Mouse (Mus musculus): ENCODE data around the gene Haus6.
"Not testable (repeated sequence)": the region's sequence is repeated elsewhere in the genome, so short reads cannot be mapped to it uniquely, and the experiment has no call there.

Haus6 gene

GRCm38 (mm10) chr4:86611524-86612288 is at the start of gene Haus6:
Gene Haus6 (minus strand): TSS chr4:86612055.
- DNase-seq = peak; percentile 96

GRCm38 (mm10) chr4:86657176-86657575 is 45.3 kb upstream of the Haus6 start:
- no peak for DNase-seq

GRCm38 (mm10) chr4:86656410-86656809 is 44.6 kb upstream of the Haus6 start:
- not testable (repeated sequence) for DNase-seq

GRCm38 (mm10) chr4:86651686-86652384 is 40.0 kb upstream of the Haus6 start:
- DNase-seq = peak; percentile 40

GRCm38 (mm10) chr4:86648394-86648793 is 36.5 kb upstream of the Haus6 start:
- DNase-seq = not testable (repeated sequence)

GRCm38 (mm10) chr4:86637561-86637960 is 25.7 kb upstream of the Haus6 start:
- DNase-seq = not testable (repeated sequence)

GRCm38 (mm10) chr4:86634873-86635272 is 23.0 kb upstream of the Haus6 start:
- DNase-seq = peak; percentile 55

- DNase-seq = not testable (repeated sequence)
Measured at GRCm38 (mm10) chr4:86634312-86634711, 22.5 kb upstream of the Haus6 start.

- not testable (repeated sequence) for DNase-seq
Measured at GRCm38 (mm10) chr4:86632556-86632955, 20.7 kb upstream of the Haus6 start.

GRCm38 (mm10) chr4:86631831-86632230 is 20.0 kb upstream of the Haus6 start:
- DNase-seq = no peak

- not testable (repeated sequence) for DNase-seq
Measured at GRCm38 (mm10) chr4:86626496-86626895, 14.6 kb upstream of the Haus6 start.

GRCm38 (mm10) chr4:86625463-86625862 is 13.6 kb upstream of the Haus6 start:
- DNase-seq = no peak

- DNase-seq = not testable (repeated sequence)
Measured at GRCm38 (mm10) chr4:86622532-86622931, 10.7 kb upstream of the Haus6 start.

GRCm38 (mm10) chr4:86622116-86622515 is 10.3 kb upstream of the Haus6 start:
- no peak for DNase-seq

GRCm38 (mm10) chr4:86620506-86620905 is 8.7 kb upstream of the Haus6 start:
- DNase-seq = no peak

GRCm38 (mm10) chr4:86612289-86612620 is 400 bp upstream of the Haus6 start:
- no peak for DNase-seq

GRCm38 (mm10) chr4:86591304-86591703 is 20.6 kb downstream of the Haus6 start:
- DNase-seq = no peak

- DNase-seq = no peak
Measured at GRCm38 (mm10) chr4:86588236-86588635, 23.6 kb downstream of the Haus6 start.

- DNase-seq = no peak
Measured at GRCm38 (mm10) chr4:86580591-86580990, 31.3 kb downstream of the Haus6 start.

- no peak for DNase-seq
Measured at GRCm38 (mm10) chr4:86580056-86580455, 31.8 kb downstream of the Haus6 start.

- DNase-seq = peak; percentile 12
Measured at GRCm38 (mm10) chr4:86576630-86577225, 35.1 kb downstream of the Haus6 start.

- DNase-seq = no peak
Measured at GRCm38 (mm10) chr4:86576120-86576541, 35.7 kb downstream of the Haus6 start.

- peak; percentile 93 for DNase-seq
Measured at GRCm38 (mm10) chr4:86575283-86575983, 36.4 kb downstream of the Haus6 start, which contains the start of gene Rraga. Gene Rraga (plus strand): TSS chr4:86575668.

Data from cerebellum, adult 9-11 months (tissue).